Mouse (Mus musculus) kidney, embryonic 14.5 days (tissue): Measurements from ENCODE around the gene Gm19426. TPM values are rescaled to one million over a fixed set of nuclear protein-coding genes. Genes with fewer than 3 reads are reported as not detected.

Source experiments
- ATAC-seq: fragments of 200-750 bp; cut with Nextera tagmentation; 2 replicates; pipeline ENCODE4 v1.8.0; 2017; ENCODE audit warnings: moderate number of reproducible peaks, mild to moderate bottlenecking, moderate TSS enrichment, moderate library complexity; ENCODE audit not compliant: low FRiP score, low TSS enrichment
- H3K27ac ChIP-seq: fragments of 300-500 bp; sonication (generic); 2 replicates; pipeline ENCODE4 v1.5.1; 2014; ENCODE audit warnings: low read depth, mild to moderate bottlenecking, low read length, moderate library complexity, mixed read lengths
- H3K27me3 ChIP-seq: fragments of 300-500 bp; sonication (generic); 2 replicates; pipeline ENCODE4 v1.6.1; 2014; ENCODE audit warnings: mild to moderate bottlenecking, low read length; ENCODE audit not compliant: control insufficient read depth, insufficient read depth
- H3K36me3 ChIP-seq: fragments of 300-500 bp; sonication (generic); 2 replicates; pipeline ENCODE4 v1.6.1; 2014; ENCODE audit warnings: low read length, mixed read lengths; ENCODE audit not compliant: control insufficient read depth, insufficient read depth
- H3K4me1 ChIP-seq: fragments of 300-500 bp; sonication (generic); 2 replicates; pipeline ENCODE4 v1.6.1; 2014; ENCODE audit warnings: low read length, mixed read lengths; ENCODE audit not compliant: control insufficient read depth, insufficient read depth
- H3K4me2 ChIP-seq: fragments of 300-500 bp; sonication (generic); replicated peaks from 2 replicates; pipeline ENCODE4 v1.6.1; 2014; ENCODE audit warnings: low read depth, mild to moderate bottlenecking, low read length
- H3K4me3 ChIP-seq: fragments of 300-500 bp; sonication (generic); 2 replicates; pipeline ENCODE4 v1.5.1; 2014; ENCODE audit warnings: mild to moderate bottlenecking, low read length
- H3K9ac ChIP-seq: fragments of 300-500 bp; sonication (generic); 2 replicates; pipeline ENCODE4 v1.6.1; 2014; ENCODE audit warnings: low read depth, mild to moderate bottlenecking, low read length, moderate library complexity
- H3K9me3 ChIP-seq: fragments of 300-500 bp; sonication (generic); 2 replicates; pipeline ENCODE4 v1.6.1; 2016; ENCODE audit warnings: low read length; ENCODE audit not compliant: control insufficient read depth
- WGBS: fragments of 180-500 bp; shearing (Covaris S2); extraction: QIAGEN DNeasy Blood & Tissue Kit; methylation state at CpG from one replicate; pipeline ENCODE4 v1.1.7; 2014; 5-methylcytosine and 5-hydroxymethylcytosine counted together
- polyA plus RNA-seq: library from polyadenylated mRNA; unstranded; fragments of >200 nt; fragmentation: Nextera tagmentation; extraction: Ambion mirVana; gene quantifications from 2 replicates; pipeline ENCODE4 v1.2.1, GENCODE M21; 2014

Gm19426 gene
- polyA plus RNA-seq, 1 experiment from 2014 or later: 5.6 TPM

DNA sequence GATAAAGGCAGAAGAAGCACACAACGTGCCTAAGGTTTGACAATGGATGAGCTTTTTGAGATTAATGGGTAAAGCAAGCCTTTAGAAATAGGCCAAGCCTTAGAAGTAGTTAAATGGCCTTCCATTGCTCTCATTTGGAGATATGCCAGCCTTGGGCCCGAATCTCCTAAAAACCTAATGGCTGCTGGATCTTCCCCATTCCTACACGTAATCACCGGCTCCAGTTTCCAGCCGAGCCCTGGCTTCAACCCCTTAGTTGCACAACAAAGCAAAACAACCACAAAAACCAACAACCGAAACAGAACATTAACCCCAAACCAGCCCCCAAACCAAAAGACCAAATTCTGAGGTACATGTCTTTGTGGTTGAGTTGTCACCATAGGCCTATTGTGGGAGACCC, 32.2 kb upstream of the Gm19426 start:
- peak overlapping the region; percentile 22; the same call in 1 of the 2 replicates for H3K4me2 ChIP-seq
- peak overlapping the region; percentile 78; the same call in 1 of the 2 replicates for H3K27ac ChIP-seq
- H3K9ac ChIP-seq: no peak overlapping the region
- no peaks in the 10 kb centered on the region for H3K4me1 ChIP-seq
- no peak overlapping the region for H3K4me3 ChIP-seq
- no peak for ATAC-seq
- H3K9me3 ChIP-seq: no peaks in the 10 kb centered on the region
- no peaks in the 10 kb centered on the region for H3K27me3 ChIP-seq
- 67% methylated on average over 6 of the region's 6 CpGs for WGBS
- H3K36me3 ChIP-seq: no peaks in the 10 kb centered on the region

DNA sequence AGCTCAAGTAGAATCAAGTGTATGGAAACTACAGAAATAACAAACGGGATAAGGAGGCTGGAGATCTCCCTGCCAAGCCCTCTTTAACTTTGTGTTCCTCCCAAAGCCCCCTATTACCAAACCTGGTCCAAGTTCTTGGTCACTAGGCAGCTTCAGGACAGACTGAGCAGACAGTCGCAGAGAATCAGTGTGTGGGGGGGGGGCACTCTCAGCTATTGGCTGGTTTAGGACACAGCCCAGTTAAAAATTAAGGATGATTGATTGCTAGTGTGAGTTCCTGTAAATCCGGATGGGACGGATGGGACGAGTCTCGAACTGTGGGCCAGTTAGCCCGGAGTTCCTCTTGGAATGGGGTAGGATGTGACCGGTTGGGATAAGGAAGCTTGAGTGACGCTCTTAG, 31.8 kb upstream of the Gm19426 start, which contains the start of gene Serping1:
TSS of gene Serping1 (minus strand) at position 204 of the 400 bp plus-strand sequence.
- Histone ChIP-seq H3K4me2 (peak within 1 kb of the TSS; percentile 53), H3K4me1 (no peaks in the 10 kb centered on the region), H3K9me3 (no peaks in the 10 kb centered on the region), H3K27ac (peak within 1 kb of the TSS; percentile 78), H3K4me3 (peak within 1 kb of the TSS; percentile 33), H3K36me3 (no peaks in the 10 kb centered on the region), H3K27me3 (no peaks in the 10 kb centered on the region), H3K9ac (peak within 1 kb of the TSS; percentile 46; the same call in 1 of the 2 replicates)
- WGBS: 34% methylated on average over 9 of the region's 9 CpGs
- peak; percentile 44 for ATAC-seq

DNA sequence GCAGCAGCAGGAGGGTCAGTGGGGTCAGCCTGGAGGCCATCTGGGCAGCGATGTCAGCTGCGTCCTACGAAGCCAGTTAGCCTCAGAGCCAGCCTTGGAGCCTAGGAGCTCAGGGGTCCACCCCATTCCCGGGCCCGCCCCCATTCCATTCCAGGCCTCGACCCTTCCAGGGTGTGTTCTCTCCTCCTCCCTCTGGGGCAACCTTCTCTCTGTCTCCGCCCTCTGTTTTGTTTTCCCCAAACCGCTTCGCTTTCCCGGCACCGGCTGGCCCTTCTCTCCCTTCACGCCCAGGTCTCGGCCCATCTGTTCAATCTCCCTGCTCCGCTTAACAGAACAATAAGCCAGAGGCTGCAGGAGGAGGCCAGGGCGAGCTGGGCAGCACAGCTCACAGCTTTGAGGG, 31.3 kb upstream of the Gm19426 start:
- WGBS: 1% methylated on average over 15 of the region's 15 CpGs
- Histone ChIP-seq H3K9me3 (no peaks in the 10 kb centered on the region), H3K36me3 (no peaks in the 10 kb centered on the region), H3K4me3 (peak overlapping the region; percentile 33), H3K4me1 (no peaks in the 10 kb centered on the region), H3K4me2 (peak overlapping the region; percentile 53), H3K27ac (peak overlapping the region; percentile 78), H3K27me3 (no peaks in the 10 kb centered on the region), H3K9ac (peak overlapping the region; percentile 46; the same call in 1 of the 2 replicates)
- ATAC-seq: peak; percentile 98

DNA sequence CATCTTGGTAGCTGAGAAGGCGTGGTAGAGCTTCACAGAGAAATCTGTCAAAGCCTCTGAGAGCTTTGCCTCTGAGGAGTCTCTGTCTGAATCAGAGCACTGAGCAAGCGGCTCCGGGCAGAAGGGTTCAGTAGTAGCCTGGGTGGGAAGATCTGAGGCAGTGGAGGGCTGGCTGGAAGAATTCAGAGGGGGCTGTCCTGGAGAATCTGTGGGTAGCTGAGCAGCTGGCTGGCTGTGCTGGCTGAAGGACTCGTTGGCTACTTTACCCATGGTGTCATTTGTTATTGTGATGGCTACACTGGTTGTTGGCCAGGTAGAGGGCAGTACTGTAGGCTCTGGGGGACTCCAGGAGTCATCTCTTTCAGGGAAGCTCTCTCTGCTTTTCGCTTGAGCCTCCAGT, 29.7 kb upstream of the Gm19426 start:
- H3K4me2 ChIP-seq: no peak overlapping the region
- no peak overlapping the region for H3K4me3 ChIP-seq
- H3K36me3 ChIP-seq: no peaks in the 10 kb centered on the region
- no peak for ATAC-seq
- 84% methylated on average over 5 of the region's 5 CpGs for WGBS
- H3K4me1 ChIP-seq: no peaks in the 10 kb centered on the region
- no peak overlapping the region for H3K27ac ChIP-seq
- H3K27me3 ChIP-seq: no peaks in the 10 kb centered on the region
- H3K9me3 ChIP-seq: no peaks in the 10 kb centered on the region
- no peak overlapping the region for H3K9ac ChIP-seq

DNA sequence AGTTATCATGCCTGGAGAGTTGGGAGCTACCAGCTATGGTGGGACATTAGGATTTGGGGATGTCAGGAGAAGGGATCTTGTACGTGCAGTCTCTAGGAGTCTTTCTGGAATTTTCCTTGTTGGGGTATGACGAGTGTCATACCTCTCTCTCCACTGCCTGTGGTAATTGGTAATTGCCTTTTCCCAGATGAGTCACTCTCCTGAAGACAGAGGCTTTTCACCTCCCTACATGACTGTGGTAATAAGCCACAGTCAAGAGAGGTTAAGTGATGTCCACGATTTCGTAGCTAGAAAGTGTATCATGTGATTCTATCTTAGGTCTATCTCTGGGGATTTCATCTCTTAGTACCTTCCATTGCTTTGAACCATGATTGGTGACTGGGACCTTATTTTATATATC, 29.0 kb upstream of the Gm19426 start:
- no peaks in the 10 kb centered on the region for H3K9me3 ChIP-seq
- H3K4me2 ChIP-seq: no peak overlapping the region
- H3K9ac ChIP-seq: no peak overlapping the region
- ATAC-seq: no peak
- no peaks in the 10 kb centered on the region for H3K36me3 ChIP-seq
- H3K27ac ChIP-seq: no peak overlapping the region
- no peaks in the 10 kb centered on the region for H3K27me3 ChIP-seq
- H3K4me3 ChIP-seq: no peak overlapping the region
- H3K4me1 ChIP-seq: no peaks in the 10 kb centered on the region
- WGBS: 99% methylated on average over 4 of the region's 4 CpGs

DNA sequence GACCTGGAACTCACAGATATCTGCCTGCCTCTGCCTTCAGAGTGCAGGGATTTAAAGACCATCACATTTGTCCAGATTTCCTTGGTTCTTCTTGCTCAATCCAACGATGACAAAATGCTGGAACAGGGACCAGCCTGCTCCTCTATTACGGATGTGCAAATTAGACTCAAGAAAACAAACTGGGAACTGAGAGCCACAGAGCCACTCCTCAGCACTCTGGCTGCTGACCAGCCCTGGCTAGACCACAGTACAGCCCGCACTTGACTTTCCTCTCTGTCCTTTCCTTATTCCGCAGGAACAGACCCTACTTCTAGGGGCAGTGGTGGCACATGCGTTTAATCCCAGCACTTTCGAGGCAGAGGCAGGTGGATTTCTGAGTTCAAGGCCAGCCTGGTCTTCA, 27.0 kb upstream of the Gm19426 start:
- ATAC-seq: no peak
- no peak overlapping the region for H3K4me3 ChIP-seq
- H3K9ac ChIP-seq: no peak overlapping the region
- no peak overlapping the region for H3K27ac ChIP-seq
- no peaks in the 10 kb centered on the region for H3K9me3 ChIP-seq
- no peak overlapping the region for H3K4me2 ChIP-seq
- WGBS: 78% methylated on average over 6 of the region's 6 CpGs
- H3K27me3 ChIP-seq: no peaks in the 10 kb centered on the region
- H3K4me1 ChIP-seq: no peaks in the 10 kb centered on the region
- H3K36me3 ChIP-seq: no peaks in the 10 kb centered on the region; the same call in 1 of the 2 replicates

DNA sequence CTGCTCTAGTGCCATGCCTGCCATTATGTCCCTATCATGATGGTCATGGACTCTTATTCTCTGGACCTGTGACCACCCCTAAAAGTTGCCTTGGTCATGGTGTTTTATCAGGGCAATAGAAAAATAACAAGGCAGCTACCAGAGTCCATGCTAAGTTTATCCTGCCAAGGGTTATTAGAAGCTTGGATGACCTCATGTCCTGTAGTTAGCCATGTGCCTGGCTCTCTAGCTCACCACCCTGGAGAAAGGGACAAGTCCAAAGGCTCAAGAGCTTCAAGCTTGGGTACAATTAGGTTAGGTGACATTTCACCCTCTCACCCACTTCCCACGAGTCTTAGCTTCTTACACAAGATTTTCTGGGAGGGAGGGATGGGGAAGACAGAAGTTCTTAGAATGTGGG, 19.4 kb upstream of the Gm19426 start:
- WGBS: 31% methylated on average over 1 of the region's 1 CpGs
- Histone ChIP-seq H3K9me3 (no peaks in the 10 kb centered on the region), H3K4me1 (no peaks in the 10 kb centered on the region), H3K27ac (no peak overlapping the region), H3K27me3 (no peaks in the 10 kb centered on the region), H3K36me3 (no peaks in the 10 kb centered on the region; the same call in 1 of the 2 replicates), H3K4me2 (no peak overlapping the region), H3K9ac (no peak overlapping the region), H3K4me3 (no peak overlapping the region)
- ATAC-seq: no peak

DNA sequence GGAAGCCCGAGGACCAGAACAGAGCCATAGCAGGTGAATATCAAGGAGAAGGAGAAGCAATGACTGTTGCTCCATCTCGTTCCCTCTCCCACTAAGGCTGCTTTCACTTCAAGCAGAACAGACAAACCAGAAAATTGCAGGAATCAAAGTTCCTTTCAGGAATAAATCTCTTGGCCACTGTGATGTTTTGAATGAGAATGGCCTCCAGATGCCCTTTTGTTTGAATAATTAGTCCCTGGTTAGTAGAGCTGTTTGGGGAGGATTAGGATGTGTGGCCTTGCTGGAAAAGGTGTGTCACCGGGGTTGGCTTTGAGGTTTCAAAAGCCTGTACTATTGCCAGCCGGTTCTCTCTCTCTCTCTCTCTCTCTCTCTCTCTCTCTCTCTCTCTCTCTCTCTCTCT, 18.8 kb upstream of the Gm19426 start:
- no peak overlapping the region for H3K27ac ChIP-seq
- 52% methylated on average over 4 of the region's 4 CpGs for WGBS
- H3K36me3 ChIP-seq: no peaks in the 10 kb centered on the region; the same call in 1 of the 2 replicates
- H3K4me1 ChIP-seq: no peaks in the 10 kb centered on the region
- no peak overlapping the region for H3K4me3 ChIP-seq
- no peak overlapping the region for H3K9ac ChIP-seq
- H3K4me2 ChIP-seq: no peak overlapping the region
- no peaks in the 10 kb centered on the region for H3K9me3 ChIP-seq
- ATAC-seq: no peak
- H3K27me3 ChIP-seq: no peaks in the 10 kb centered on the region

DNA sequence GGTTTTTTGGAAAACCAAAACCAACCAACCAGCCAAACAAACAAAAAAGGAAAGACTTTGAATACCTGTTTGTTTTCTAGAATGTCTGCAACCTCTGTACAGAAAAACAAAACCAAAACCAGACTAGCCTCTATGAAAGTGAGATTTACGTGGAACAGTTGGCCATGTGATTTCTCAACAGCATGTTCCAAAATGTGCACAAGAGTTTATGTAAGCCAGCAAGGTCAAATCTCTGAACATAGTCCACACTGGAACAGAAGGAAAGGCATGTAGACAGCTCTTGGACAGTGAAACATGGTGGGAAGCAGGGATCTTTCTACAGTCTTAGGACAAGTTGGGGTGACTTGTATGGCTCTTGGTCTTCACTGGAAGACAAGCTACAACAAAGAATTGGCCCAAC, 18.4 kb upstream of the Gm19426 start:
- no peaks in the 10 kb centered on the region for H3K27me3 ChIP-seq
- H3K4me2 ChIP-seq: no peak overlapping the region
- no peak overlapping the region for H3K4me3 ChIP-seq
- ATAC-seq: no peak
- no peaks in the 10 kb centered on the region; the same call in 1 of the 2 replicates for H3K36me3 ChIP-seq
- no peak overlapping the region for H3K27ac ChIP-seq
- H3K9me3 ChIP-seq: no peaks in the 10 kb centered on the region
- WGBS: 82% methylated on average over 1 of the region's 1 CpGs
- no peak overlapping the region for H3K9ac ChIP-seq
- H3K4me1 ChIP-seq: no peaks in the 10 kb centered on the region
